Mouse (Mus musculus): ENCODE measurements at regions not wholly inside any gene's neighbourhood (a gene's known extent, or its start where the extent isn't known, plus 50 kb on each side); places are given as distances from the start of the nearest gene placed in this dataset.
"Not testable (repeated sequence)": the region's sequence is repeated elsewhere in the genome, so short reads cannot be mapped to it uniquely, and the experiment has no call there.

GRCm38 (mm10) chr17:69631411-69631810, 192.3 kb downstream of the Akain1 start:
- WGBS = 77% methylated on average over 3 of the region's 3 CpGs
- ATAC-seq (replicated peaks; ENCODE audit: insufficient number of reproducible peaks, low FRiP score, low TSS enrichment, low read depth) = no peak

GRCm38 (mm10) chr17:69650496-69650895, 211.4 kb downstream of the Akain1 start:
- H3K27me3 ChIP-seq (ENCODE audit: control insufficient read depth, insufficient read depth, low read length); ATAC-seq (replicated peaks; ENCODE audit: insufficient number of reproducible peaks, low FRiP score, low TSS enrichment, low read depth); H3K27ac ChIP-seq (replicated peaks; ENCODE audit: low read depth, low read length); H3K4me3 ChIP-seq (ENCODE audit: low read depth, low read length); H3K9ac ChIP-seq (replicated peaks; ENCODE audit: low read length); DNase-seq (ENCODE audit: low spot score); H3K9me3 ChIP-seq (replicated peaks; ENCODE audit: control insufficient read depth, low read length); H3K36me3 ChIP-seq (replicated peaks; ENCODE audit: control insufficient read depth, insufficient read depth, low read depth, low read length); H3K4me1 ChIP-seq (ENCODE audit: control insufficient read depth, insufficient read depth, low read length); H3K4me2 ChIP-seq (ENCODE audit: low read depth, low read length): not testable (repeated sequence)
- 86% methylated on average over 2 of the region's 2 CpGs for WGBS

More at GRCm38 (mm10) chr17:69631411-69631810, 192.3 kb downstream of the Akain1 start:
- H3K9me3 ChIP-seq (replicated peaks; ENCODE audit: control insufficient read depth, low read length) = no peaks in the 10 kb centered on the region
- no peaks in the 10 kb centered on the region for H3K36me3 ChIP-seq (replicated peaks; ENCODE audit: control insufficient read depth, insufficient read depth, low read depth, low read length)
- H3K27ac ChIP-seq (replicated peaks; ENCODE audit: low read depth, low read length) = no peak overlapping the region
- no peak overlapping the region for H3K4me3 ChIP-seq (ENCODE audit: low read depth, low read length)
- H3K27me3 ChIP-seq (ENCODE audit: control insufficient read depth, insufficient read depth, low read length) = no peaks in the 10 kb centered on the region
- H3K4me2 ChIP-seq (ENCODE audit: low read depth, low read length) = no peak overlapping the region
- no peak overlapping the region for H3K9ac ChIP-seq (replicated peaks; ENCODE audit: low read length)
- DNase-seq (ENCODE audit: low spot score) = no peak
- no peaks in the 10 kb centered on the region for H3K4me1 ChIP-seq (ENCODE audit: control insufficient read depth, insufficient read depth, low read length)

GRCm38 (mm10) chr17:69654586-69654985, 215.5 kb downstream of the Akain1 start:
- WGBS = 48% methylated on average over 2 of the region's 2 CpGs
- H3K4me1 ChIP-seq (ENCODE audit: control insufficient read depth, insufficient read depth, low read length) = no peaks in the 10 kb centered on the region

GRCm38 (mm10) chr17:69672530-69672929, 233.4 kb downstream of the Akain1 start:
- no peaks in the 10 kb centered on the region for H3K9me3 ChIP-seq (replicated peaks; ENCODE audit: control insufficient read depth, low read length)
- no peak overlapping the region for H3K9ac ChIP-seq (replicated peaks; ENCODE audit: low read length)
- H3K4me2 ChIP-seq (ENCODE audit: low read depth, low read length) = no peak overlapping the region
- no peaks in the 10 kb centered on the region for H3K27me3 ChIP-seq (ENCODE audit: control insufficient read depth, insufficient read depth, low read length)
- no peak overlapping the region for H3K4me3 ChIP-seq (ENCODE audit: low read depth, low read length)
- H3K27ac ChIP-seq (replicated peaks; ENCODE audit: low read depth, low read length) = no peak overlapping the region
- 91% methylated on average over 3 of the region's 3 CpGs for WGBS
- ATAC-seq (replicated peaks; ENCODE audit: insufficient number of reproducible peaks, low FRiP score, low TSS enrichment, low read depth) = no peak
- no peaks in the 10 kb centered on the region for H3K36me3 ChIP-seq (replicated peaks; ENCODE audit: control insufficient read depth, insufficient read depth, low read depth, low read length)
- H3K4me1 ChIP-seq (ENCODE audit: control insufficient read depth, insufficient read depth, low read length) = no peaks in the 10 kb centered on the region
- DNase-seq (ENCODE audit: low spot score) = no peak

More at GRCm38 (mm10) chr17:69654586-69654985, 215.5 kb downstream of the Akain1 start:
- Histone ChIP-seq H3K36me3 (replicated peaks; ENCODE audit: control insufficient read depth, insufficient read depth, low read depth, low read length) (no peaks in the 10 kb centered on the region), H3K4me2 (ENCODE audit: low read depth, low read length) (no peak overlapping the region), H3K9ac (replicated peaks; ENCODE audit: low read length) (no peak overlapping the region), H3K27ac (replicated peaks; ENCODE audit: low read depth, low read length) (no peak overlapping the region), H3K9me3 (replicated peaks; ENCODE audit: control insufficient read depth, low read length) (no peaks in the 10 kb centered on the region), H3K27me3 (ENCODE audit: control insufficient read depth, insufficient read depth, low read length) (no peaks in the 10 kb centered on the region), H3K4me3 (ENCODE audit: low read depth, low read length) (no peak overlapping the region)
- DNase-seq (ENCODE audit: low spot score) = no peak
- ATAC-seq (replicated peaks; ENCODE audit: insufficient number of reproducible peaks, low FRiP score, low TSS enrichment, low read depth) = no peak

- WGBS = 84% methylated on average over 5 of the region's 5 CpGs
- ATAC-seq (replicated peaks; ENCODE audit: insufficient number of reproducible peaks, low FRiP score, low TSS enrichment, low read depth) (no peak), DNase-seq (ENCODE audit: low spot score) (no peak)
- Histone ChIP-seq H3K27ac (replicated peaks; ENCODE audit: low read depth, low read length) (no peak overlapping the region), H3K27me3 (ENCODE audit: control insufficient read depth, insufficient read depth, low read length) (no peaks in the 10 kb centered on the region), H3K9ac (replicated peaks; ENCODE audit: low read length) (no peak overlapping the region), H3K4me3 (ENCODE audit: low read depth, low read length) (no peak overlapping the region), H3K9me3 (replicated peaks; ENCODE audit: control insufficient read depth, low read length) (no peaks in the 10 kb centered on the region), H3K36me3 (replicated peaks; ENCODE audit: control insufficient read depth, insufficient read depth, low read depth, low read length) (no peaks in the 10 kb centered on the region), H3K4me2 (ENCODE audit: low read depth, low read length) (no peak overlapping the region), H3K4me1 (ENCODE audit: control insufficient read depth, insufficient read depth, low read length) (no peaks in the 10 kb centered on the region)
Observed at GRCm38 (mm10) chr17:69683091-69683490, 244.0 kb downstream of the Akain1 start.

GRCm38 (mm10) chr17:69685625-69686257, 246.6 kb downstream of the Akain1 start:
- WGBS = 61% methylated on average over 5 of the region's 5 CpGs
- Histone ChIP-seq H3K27me3 (ENCODE audit: control insufficient read depth, insufficient read depth, low read length) (no peaks in the 10 kb centered on the region), H3K9ac (replicated peaks; ENCODE audit: low read length) (no peak overlapping the region), H3K4me3 (ENCODE audit: low read depth, low read length) (no peak overlapping the region), H3K4me2 (ENCODE audit: low read depth, low read length) (no peak overlapping the region), H3K4me1 (ENCODE audit: control insufficient read depth, insufficient read depth, low read length) (no peaks in the 10 kb centered on the region), H3K36me3 (replicated peaks; ENCODE audit: control insufficient read depth, insufficient read depth, low read depth, low read length) (no peaks in the 10 kb centered on the region), H3K27ac (replicated peaks; ENCODE audit: low read depth, low read length) (no peak overlapping the region), H3K9me3 (replicated peaks; ENCODE audit: control insufficient read depth, low read length) (no peaks in the 10 kb centered on the region)
- no peak for ATAC-seq (replicated peaks; ENCODE audit: insufficient number of reproducible peaks, low FRiP score, low TSS enrichment, low read depth)
- no peak for DNase-seq (ENCODE audit: low spot score)

GRCm38 (mm10) chr17:69686383-69686782, 247.3 kb downstream of the Akain1 start:
- Histone ChIP-seq H3K27ac (replicated peaks; ENCODE audit: low read depth, low read length) (no peak overlapping the region), H3K9me3 (replicated peaks; ENCODE audit: control insufficient read depth, low read length) (no peaks in the 10 kb centered on the region), H3K4me1 (ENCODE audit: control insufficient read depth, insufficient read depth, low read length) (no peaks in the 10 kb centered on the region), H3K4me3 (ENCODE audit: low read depth, low read length) (no peak overlapping the region), H3K4me2 (ENCODE audit: low read depth, low read length) (no peak overlapping the region), H3K9ac (replicated peaks; ENCODE audit: low read length) (no peak overlapping the region), H3K36me3 (replicated peaks; ENCODE audit: control insufficient read depth, insufficient read depth, low read depth, low read length) (no peaks in the 10 kb centered on the region), H3K27me3 (ENCODE audit: control insufficient read depth, insufficient read depth, low read length) (no peaks in the 10 kb centered on the region)
- WGBS = 57% methylated on average over 2 of the region's 2 CpGs
- DNase-seq (ENCODE audit: low spot score) (no peak), ATAC-seq (replicated peaks; ENCODE audit: insufficient number of reproducible peaks, low FRiP score, low TSS enrichment, low read depth) (no peak)

- no peak for DNase-seq (ENCODE audit: low spot score)
- no peak overlapping the region for H3K4me2 ChIP-seq (ENCODE audit: low read depth, low read length)
- H3K36me3 ChIP-seq (replicated peaks; ENCODE audit: control insufficient read depth, insufficient read depth, low read depth, low read length) = no peaks in the 10 kb centered on the region
- H3K4me3 ChIP-seq (ENCODE audit: low read depth, low read length) = no peak overlapping the region
- 81% methylated on average over 3 of the region's 3 CpGs for WGBS
- H3K9ac ChIP-seq (replicated peaks; ENCODE audit: low read length) = no peak overlapping the region
- ATAC-seq (replicated peaks; ENCODE audit: insufficient number of reproducible peaks, low FRiP score, low TSS enrichment, low read depth) = no peak
- no peaks in the 10 kb centered on the region for H3K4me1 ChIP-seq (ENCODE audit: control insufficient read depth, insufficient read depth, low read length)
- no peaks in the 10 kb centered on the region for H3K27me3 ChIP-seq (ENCODE audit: control insufficient read depth, insufficient read depth, low read length)
- no peak overlapping the region for H3K27ac ChIP-seq (replicated peaks; ENCODE audit: low read depth, low read length)
- no peaks in the 10 kb centered on the region for H3K9me3 ChIP-seq (replicated peaks; ENCODE audit: control insufficient read depth, low read length)
Observed at GRCm38 (mm10) chr17:69695341-69695740, 256.2 kb downstream of the Akain1 start.
